Mouse (Mus musculus) liver, adult 2 months (tissue): ENCODE measurements around the gene Map4k1.

ENCODE experiments used
- CTCF ChIP-seq: fragments of 200-500 bp; IDR thresholded peaks from 2 replicates; pipeline ENCODE4 v1.5.1; 2011; ENCODE audit warnings: low read depth, low read length, control low read depth
- POLR2A ChIP-seq: fragments of 200-500 bp; IDR thresholded peaks from 2 replicates; pipeline ENCODE4 v1.6.1; 2011; ENCODE audit warnings: low read length, control low read depth; ENCODE audit not compliant: insufficient read depth; ENCODE audit errors: extremely low read depth

DNA sequence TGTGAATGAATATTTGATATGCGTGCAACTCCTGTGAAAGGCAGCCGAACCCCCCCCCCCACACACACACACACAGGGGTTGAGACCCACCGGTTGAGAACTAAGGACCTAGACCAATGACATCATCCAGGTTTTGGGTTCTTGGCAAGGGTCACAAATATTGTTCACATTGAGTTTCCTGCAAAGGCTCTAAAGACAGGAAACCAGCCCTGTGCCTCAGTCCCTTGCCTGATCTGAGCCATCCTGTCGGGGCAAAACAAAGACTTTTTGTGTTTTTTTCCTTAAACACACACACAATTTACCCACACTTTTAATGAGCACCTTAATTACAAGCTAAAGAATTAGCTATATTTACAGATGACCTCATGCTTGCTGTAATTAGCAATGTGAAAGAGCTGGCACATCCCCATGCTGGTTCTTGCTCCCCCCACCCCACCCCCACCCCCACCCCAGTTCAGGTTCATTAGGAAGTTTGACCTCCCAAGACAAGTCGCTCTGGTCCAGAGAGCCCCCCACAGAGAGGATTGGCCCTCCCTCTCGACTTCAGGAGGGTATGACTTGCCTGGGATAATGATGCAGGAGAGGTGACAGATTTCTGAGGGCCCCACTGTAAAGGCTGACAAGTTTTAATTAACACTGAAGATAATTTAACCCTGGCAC lies 37.0 kb upstream of the Map4k1 start:
- TF ChIP-seq POLR2A (no peak), CTCF (no peak)
